Mouse (Mus musculus): ENCODE results near the gene Pcna. TPM values are rescaled to one million over a fixed set of nuclear protein-coding genes. Genes with fewer than 3 reads are reported as not detected.
"Not testable (repeated sequence)": the region's sequence is repeated elsewhere in the genome, so short reads cannot be mapped to it uniquely, and the experiment has no call there.

The Pcna gene
- polyA plus RNA-seq, 1 experiment: 284 TPM

DNA sequence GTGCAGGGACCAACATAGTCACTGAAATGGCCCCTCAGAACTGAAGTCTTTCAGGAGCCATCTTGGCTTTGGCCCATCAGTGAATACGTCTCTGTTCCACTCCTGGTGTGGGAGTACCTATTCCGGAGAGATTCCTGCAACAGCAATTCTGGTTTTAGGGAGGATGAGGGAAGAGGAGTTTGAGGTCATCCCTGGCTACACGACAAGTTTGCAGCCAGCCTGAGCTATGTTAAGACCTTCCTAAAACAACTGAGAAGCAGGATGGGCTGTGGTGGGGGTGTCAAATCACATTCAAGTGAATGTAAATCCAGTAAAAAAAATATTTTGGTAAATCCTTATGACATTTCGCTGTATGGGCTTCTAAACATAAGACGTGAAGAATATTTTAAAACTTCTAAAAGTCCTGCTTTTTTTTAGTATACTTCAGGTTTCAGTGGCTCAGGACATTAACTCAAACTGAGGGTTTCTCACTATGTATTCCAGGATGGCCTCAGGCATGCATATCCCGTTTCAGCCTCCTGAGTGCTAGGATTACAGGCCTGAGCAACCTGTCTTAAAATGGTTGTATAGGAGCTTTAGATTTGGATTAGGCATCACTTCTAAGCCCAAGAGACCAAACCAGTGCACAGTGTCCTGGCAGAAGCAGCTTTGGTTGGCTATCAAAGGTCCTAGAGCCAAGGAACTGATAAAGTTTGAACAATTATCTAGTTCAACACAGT is 4.4 kb upstream of the Pcna start:
- 88% methylated on average over 6 of the region's 6 CpGs for WGBS
- H3K27ac ChIP-seq (ENCODE audit: control insufficient read depth, insufficient read depth, low read depth, low read length, poor library complexity): no peak overlapping the region
- no peak overlapping the region for H3K4me3 ChIP-seq (replicated peaks; ENCODE audit: control insufficient read depth, low read depth, low read length)
- TF ChIP-seq POLR2A (IDR thresholded peaks at IDR 0.05; ENCODE audit: borderline replicate concordance, control insufficient read depth, low read depth, low read length) (no peak), CTCF (IDR thresholded peaks at IDR 0.05; ENCODE audit: control insufficient read depth, insufficient read depth, low read length) (no peak)
- no peaks in the 10 kb centered on the region; the same call in 1 of the 2 replicates for H3K4me1 ChIP-seq (ENCODE audit: control insufficient read depth, insufficient read depth, low read length)

GRCm38 (mm10) chr2:132253603-132254002 is 489 bp upstream of the Pcna start:
- H3K4me3 ChIP-seq (replicated peaks; ENCODE audit: control insufficient read depth, low read depth, low read length): peak overlapping the region; percentile 35
- 0% methylated on average over 7 of the region's 7 CpGs for WGBS
- TF ChIP-seq CTCF (IDR thresholded peaks at IDR 0.05; ENCODE audit: control insufficient read depth, insufficient read depth, low read length) (no peak), POLR2A (IDR thresholded peaks at IDR 0.05; ENCODE audit: borderline replicate concordance, control insufficient read depth, low read depth, low read length) (no peak)
- no peaks in the 10 kb centered on the region for H3K4me1 ChIP-seq (ENCODE audit: control insufficient read depth, insufficient read depth, low read length)
- H3K27ac ChIP-seq (ENCODE audit: control insufficient read depth, insufficient read depth, low read depth, low read length, poor library complexity): peak overlapping the region; percentile 76; the same call in 1 of the 2 replicates

- H3K4me1 ChIP-seq (ENCODE audit: control insufficient read depth, insufficient read depth, low read length): no peaks in the 10 kb centered on the region
- H3K4me3 ChIP-seq (replicated peaks; ENCODE audit: control insufficient read depth, low read depth, low read length): peak overlapping the region; percentile 86
- H3K27ac ChIP-seq (ENCODE audit: control insufficient read depth, insufficient read depth, low read depth, low read length, poor library complexity): no peak overlapping the region
- WGBS: 4% methylated on average over 8 of the region's 8 CpGs
- no peak for TF ChIP-seq CTCF (IDR thresholded peaks at IDR 0.05; ENCODE audit: control insufficient read depth, insufficient read depth, low read length)
- no peak for TF ChIP-seq POLR2A (IDR thresholded peaks at IDR 0.05; ENCODE audit: borderline replicate concordance, control insufficient read depth, low read depth, low read length)
Measured at GRCm38 (mm10) chr2:132251911-132252310, 1.2 kb downstream of the Pcna start.

- TF ChIP-seq CTCF (IDR thresholded peaks at IDR 0.05; ENCODE audit: control insufficient read depth, insufficient read depth, low read length) (no peak), POLR2A (IDR thresholded peaks at IDR 0.05; ENCODE audit: borderline replicate concordance, control insufficient read depth, low read depth, low read length) (peak; percentile 74; the same call in 1 of the 2 replicates)
- Histone ChIP-seq H3K4me1 (ENCODE audit: control insufficient read depth, insufficient read depth, low read length) (peaks cover 3% of the 10 kb centered on the region; the same call in 1 of the 2 replicates), H3K27ac (ENCODE audit: control insufficient read depth, insufficient read depth, low read depth, low read length, poor library complexity) (peak within 1 kb of the TSS; percentile 85), H3K4me3 (replicated peaks; ENCODE audit: control insufficient read depth, low read depth, low read length) (peak within 1 kb of the TSS; percentile 60)
- 11% methylated on average over 50 of the region's 50 CpGs for WGBS
Measured at GRCm38 (mm10) chr2:132247539-132248313, 5.4 kb downstream of the Pcna start, which contains the start of gene Tmem230. TSS of gene Tmem230 (minus strand) at chr2:132247807.

DNA sequence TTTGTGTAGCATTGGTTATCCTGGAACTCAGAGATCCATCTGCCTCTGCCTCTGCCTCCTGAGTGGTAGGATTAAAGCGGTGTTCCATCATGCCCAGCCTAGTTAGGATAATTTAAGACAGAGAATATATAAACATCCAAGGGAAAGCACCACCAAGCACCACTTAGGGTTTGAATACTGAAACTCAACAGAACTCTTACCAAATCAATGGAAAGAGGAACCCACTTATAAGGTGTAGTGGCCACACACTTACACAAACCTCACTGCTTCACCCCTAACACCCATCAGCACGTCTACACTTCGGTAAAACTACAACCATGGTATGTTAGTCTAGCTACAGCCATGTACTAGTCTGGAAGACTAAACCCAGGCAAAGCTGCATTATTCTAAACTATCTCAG is 9.7 kb downstream of the Pcna start:
- no peak overlapping the region for H3K4me3 ChIP-seq (replicated peaks; ENCODE audit: control insufficient read depth, low read depth, low read length)
- TF ChIP-seq POLR2A (IDR thresholded peaks at IDR 0.05; ENCODE audit: borderline replicate concordance, control insufficient read depth, low read depth, low read length) (no peak), CTCF (IDR thresholded peaks at IDR 0.05; ENCODE audit: control insufficient read depth, insufficient read depth, low read length) (no peak)
- 75% methylated on average over 3 of the region's 3 CpGs for WGBS
- no peak overlapping the region for H3K27ac ChIP-seq (ENCODE audit: control insufficient read depth, insufficient read depth, low read depth, low read length, poor library complexity)
- H3K4me1 ChIP-seq (ENCODE audit: control insufficient read depth, insufficient read depth, low read length): peaks cover 3% of the 10 kb centered on the region; the same call in 1 of the 2 replicates

DNA sequence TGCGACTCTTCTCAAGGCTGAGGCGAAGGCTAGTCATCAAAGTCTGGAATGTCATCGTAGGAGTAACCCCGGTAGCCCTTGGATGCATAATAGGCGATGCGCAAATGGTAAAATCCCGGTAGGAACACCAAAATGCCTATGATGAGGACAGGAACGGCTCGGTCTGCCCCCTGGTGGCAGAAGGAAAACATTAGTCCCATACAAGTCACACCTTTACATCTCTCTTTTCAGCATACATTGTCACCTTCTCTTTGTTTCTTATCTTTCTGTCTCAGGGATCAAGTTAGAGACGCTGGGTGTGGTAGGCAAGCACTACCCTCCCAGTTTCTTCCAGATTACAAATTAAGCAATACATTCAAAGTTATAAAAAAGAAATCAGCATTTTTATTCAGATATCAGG is 12.7 kb downstream of the Pcna start:
- not testable (repeated sequence) for H3K4me1 ChIP-seq (ENCODE audit: control insufficient read depth, insufficient read depth, low read length)

GRCm38 (mm10) chr2:132239434-132239833 is 13.7 kb downstream of the Pcna start:
- not testable (repeated sequence) for H3K4me3 ChIP-seq (replicated peaks; ENCODE audit: control insufficient read depth, low read depth, low read length); H3K27ac ChIP-seq (ENCODE audit: control insufficient read depth, insufficient read depth, low read depth, low read length, poor library complexity); H3K4me1 ChIP-seq (ENCODE audit: control insufficient read depth, insufficient read depth, low read length)
- 82% methylated on average over 3 of the region's 3 CpGs for WGBS

More for the DNA sequence above, 12.7 kb downstream of the Pcna start:
- 55% methylated on average over 10 of the region's 10 CpGs for WGBS
- H3K27ac ChIP-seq (ENCODE audit: control insufficient read depth, insufficient read depth, low read depth, low read length, poor library complexity); H3K4me3 ChIP-seq (replicated peaks; ENCODE audit: control insufficient read depth, low read depth, low read length): not testable (repeated sequence)
- TF ChIP-seq CTCF (IDR thresholded peaks at IDR 0.05; ENCODE audit: control insufficient read depth, insufficient read depth, low read length): peak; percentile 35

DNA sequence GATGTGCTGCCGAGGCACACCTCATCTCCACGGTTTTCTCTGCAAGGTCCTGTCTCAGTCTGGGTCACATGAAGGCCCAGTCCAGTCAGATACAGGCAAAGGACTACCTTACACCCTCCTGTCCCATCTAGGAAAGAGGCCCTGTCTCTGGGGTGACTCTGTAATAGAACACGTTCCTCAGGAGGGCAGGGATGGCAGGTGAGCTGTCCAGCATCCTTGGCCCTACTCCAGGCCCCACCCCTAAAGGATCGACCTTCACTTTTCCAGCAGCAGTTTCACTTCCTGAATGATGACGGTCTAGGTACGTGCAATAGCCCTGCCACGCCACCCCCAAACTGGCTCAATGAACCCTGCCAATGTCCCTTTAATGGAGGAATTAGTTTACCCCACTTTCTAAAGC is 17.1 kb downstream of the Pcna start:
- Histone ChIP-seq H3K4me3 (replicated peaks; ENCODE audit: control insufficient read depth, low read depth, low read length) (no peak overlapping the region), H3K27ac (ENCODE audit: control insufficient read depth, insufficient read depth, low read depth, low read length, poor library complexity) (no peak overlapping the region), H3K4me1 (ENCODE audit: control insufficient read depth, insufficient read depth, low read length) (no peaks in the 10 kb centered on the region)
- WGBS: 51% methylated on average over 7 of the region's 7 CpGs
- TF ChIP-seq CTCF (IDR thresholded peaks at IDR 0.05; ENCODE audit: control insufficient read depth, insufficient read depth, low read length) (no peak), POLR2A (IDR thresholded peaks at IDR 0.05; ENCODE audit: borderline replicate concordance, control insufficient read depth, low read depth, low read length) (no peak)
